Mouse (Mus musculus) kidney, embryonic 16.5 days (tissue): ENCODE data around the gene Zfp324. TPM values are rescaled to one million over a fixed set of nuclear protein-coding genes. Genes with fewer than 3 reads are reported as not detected.
"Not testable (repeated sequence)": the region's sequence is repeated elsewhere in the genome, so short reads cannot be mapped to it uniquely, and the experiment has no call there.

Experiments used
- ATAC-seq: fragments of 200-750 bp; cut with Nextera tagmentation; 2 replicates; pipeline ENCODE4 v1.8.0; 2017; ENCODE audit warnings: moderate TSS enrichment; ENCODE audit not compliant: low FRiP score, low TSS enrichment
- H3K27ac ChIP-seq: fragments of 300-500 bp; sonication (generic); 2 replicates; pipeline ENCODE4 v1.5.1; 2014; ENCODE audit warnings: low read length
- H3K27me3 ChIP-seq: fragments of 300-500 bp; sonication (generic); 2 replicates; pipeline ENCODE4 v1.6.1; 2014; ENCODE audit warnings: low read length, control low read depth, mixed read lengths; ENCODE audit not compliant: insufficient read depth
- H3K36me3 ChIP-seq: fragments of 300-500 bp; sonication (generic); 2 replicates; pipeline ENCODE4 v1.6.1; 2014; ENCODE audit warnings: low read length, control low read depth, mixed read lengths; ENCODE audit not compliant: insufficient read depth
- H3K4me1 ChIP-seq: fragments of 300-500 bp; sonication (generic); 2 replicates; pipeline ENCODE4 v1.6.1; 2014; ENCODE audit warnings: low read length, control low read depth, mixed read lengths; ENCODE audit not compliant: insufficient read depth
- H3K4me2 ChIP-seq: fragments of 300-500 bp; sonication (generic); replicated peaks from 2 replicates; pipeline ENCODE4 v1.6.1; 2014; ENCODE audit warnings: low read depth, low read length
- H3K4me3 ChIP-seq: fragments of 300-500 bp; sonication (generic); 2 replicates; pipeline ENCODE4 v1.5.1; 2014; ENCODE audit warnings: mild to moderate bottlenecking, low read length
- H3K9ac ChIP-seq: fragments of 300-500 bp; sonication (generic); replicated peaks from 2 replicates; pipeline ENCODE4 v1.6.1; 2014; ENCODE audit warnings: low read length
- H3K9me3 ChIP-seq: fragments of 300-500 bp; sonication (generic); 2 replicates; pipeline ENCODE4 v1.6.1; 2016; ENCODE audit warnings: low read length, control low read depth
- WGBS: fragments of 180-500 bp; shearing (Covaris S2); extraction: QIAGEN DNeasy Blood & Tissue Kit; methylation state at CpG from one replicate; pipeline ENCODE4 v1.1.7; 2014; 5-methylcytosine and 5-hydroxymethylcytosine counted together
- polyA plus RNA-seq: library from polyadenylated mRNA; unstranded; fragments of >200 nt; fragmentation: Nextera tagmentation; extraction: Ambion mirVana; gene quantifications from 2 replicates; pipeline ENCODE4 v1.2.1, GENCODE M21; 2015

The Zfp324 gene
- polyA plus RNA-seq, 1 experiment from 2014 or later = 12.1 TPM

DNA sequence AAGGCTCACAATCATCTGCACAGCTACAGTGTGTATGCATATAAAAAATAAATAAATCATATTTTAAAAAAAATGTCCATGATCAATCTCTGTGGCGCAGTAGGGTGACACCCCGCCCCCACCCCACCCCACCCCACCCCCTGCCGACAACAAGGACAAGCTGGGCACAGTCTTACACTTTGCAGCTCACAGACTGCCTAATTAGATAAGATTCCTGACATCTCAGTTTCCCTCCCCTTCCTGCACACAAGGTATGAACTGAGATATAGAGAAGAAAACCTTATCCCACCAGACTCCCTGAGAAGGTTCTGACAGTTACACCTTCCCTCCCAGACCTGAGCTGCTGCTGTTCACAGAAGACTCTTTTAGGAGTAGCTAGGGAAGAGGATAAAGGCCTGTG is 30.8 kb upstream of the Zfp324 start:
- H3K27ac ChIP-seq = no peak overlapping the region
- no peaks in the 10 kb centered on the region for H3K36me3 ChIP-seq
- H3K4me2 ChIP-seq = no peak overlapping the region
- H3K9ac ChIP-seq = no peak overlapping the region
- 75% methylated on average over 3 of the region's 3 CpGs for WGBS
- H3K4me3 ChIP-seq = no peak overlapping the region
- H3K9me3 ChIP-seq = no peaks in the 10 kb centered on the region
- H3K27me3 ChIP-seq = no peaks in the 10 kb centered on the region
- ATAC-seq = no peak
- no peaks in the 10 kb centered on the region for H3K4me1 ChIP-seq

DNA sequence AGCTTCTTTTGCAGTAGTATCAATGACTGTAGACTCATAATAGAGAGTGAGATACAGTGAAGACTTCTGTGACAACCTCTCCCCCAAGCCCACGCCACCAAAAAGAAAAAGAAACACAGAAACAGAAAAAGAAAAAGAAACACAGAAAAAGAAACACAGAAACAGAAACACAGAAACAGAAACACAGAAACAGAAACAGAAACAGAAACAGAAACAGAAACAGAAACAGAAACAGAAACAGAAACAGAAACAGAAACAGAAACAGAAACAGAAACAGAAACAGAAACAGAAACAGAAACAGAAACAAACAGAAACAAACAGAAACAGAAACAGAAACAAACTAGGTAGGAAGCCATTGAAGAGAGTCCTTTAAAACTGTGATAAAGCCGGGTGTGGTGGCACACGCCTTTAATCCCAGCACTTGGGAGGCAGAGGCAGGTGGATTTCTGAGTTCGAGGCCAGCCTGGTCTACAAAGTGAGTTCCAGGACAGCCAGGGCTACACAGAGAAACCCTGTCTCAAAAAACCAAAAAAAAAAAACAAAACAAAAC is 28.3 kb upstream of the Zfp324 start:
- ATAC-seq, H3K27ac ChIP-seq, H3K4me3 ChIP-seq, H3K9ac ChIP-seq, H3K27me3 ChIP-seq, H3K9me3 ChIP-seq, H3K4me2 ChIP-seq, H3K36me3 ChIP-seq, H3K4me1 ChIP-seq: not testable (repeated sequence)
- WGBS = 77% methylated on average over 3 of the region's 4 CpGs

DNA sequence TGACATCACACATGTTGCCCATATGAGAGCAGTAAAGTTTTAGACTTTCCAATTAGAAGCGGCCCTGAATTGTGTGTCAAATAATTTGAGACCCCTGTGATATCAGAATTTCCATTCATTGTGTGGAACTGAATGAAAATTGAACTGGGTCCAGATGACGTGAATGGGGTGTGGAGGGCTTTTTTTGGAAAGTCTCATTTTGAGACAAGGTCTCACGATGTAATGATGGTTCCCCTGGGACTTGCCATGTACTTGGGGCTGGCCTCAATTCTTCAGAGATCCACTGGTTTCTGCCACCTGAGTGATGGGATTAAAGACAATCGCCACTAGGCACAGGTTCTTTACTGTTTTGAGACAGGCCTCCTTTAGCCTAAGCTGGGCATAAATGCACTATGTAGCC is 25.0 kb upstream of the Zfp324 start:
- H3K9me3 ChIP-seq = no peaks in the 10 kb centered on the region
- H3K27me3 ChIP-seq = no peaks in the 10 kb centered on the region
- H3K27ac ChIP-seq = no peak overlapping the region
- no peak for ATAC-seq
- H3K36me3 ChIP-seq = no peaks in the 10 kb centered on the region
- no peak overlapping the region for H3K4me3 ChIP-seq
- no peak overlapping the region for H3K4me2 ChIP-seq
- WGBS = 84% methylated on average over 4 of the region's 4 CpGs
- H3K4me1 ChIP-seq = no peaks in the 10 kb centered on the region
- H3K9ac ChIP-seq = no peak overlapping the region

DNA sequence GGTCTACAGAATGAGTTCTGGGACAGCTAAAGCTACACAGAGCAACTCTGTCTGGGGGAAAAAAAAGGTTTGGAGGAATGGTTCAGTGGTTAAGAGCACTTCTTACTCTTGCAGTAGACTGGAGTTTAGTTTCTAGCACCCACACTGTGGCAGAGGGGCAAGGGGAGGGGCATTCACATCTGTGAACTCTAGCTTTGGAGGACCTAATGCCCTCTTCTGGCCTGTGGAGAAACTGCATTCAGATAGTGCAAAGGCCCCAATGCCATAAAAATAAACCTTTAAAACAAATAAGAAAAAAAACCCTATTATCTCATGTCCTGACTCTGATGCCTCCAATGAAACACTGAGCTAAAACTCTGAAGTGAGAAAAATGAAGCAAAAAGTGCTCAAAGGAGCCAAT is 22.1 kb upstream of the Zfp324 start:
- H3K4me1 ChIP-seq = no peaks in the 10 kb centered on the region
- H3K27ac ChIP-seq = no peak overlapping the region
- no peaks in the 10 kb centered on the region for H3K9me3 ChIP-seq
- no peaks in the 10 kb centered on the region for H3K36me3 ChIP-seq
- no peaks in the 10 kb centered on the region for H3K27me3 ChIP-seq
- H3K4me3 ChIP-seq = no peak overlapping the region
- no peak overlapping the region for H3K4me2 ChIP-seq
- ATAC-seq = no peak
- H3K9ac ChIP-seq = no peak overlapping the region

DNA sequence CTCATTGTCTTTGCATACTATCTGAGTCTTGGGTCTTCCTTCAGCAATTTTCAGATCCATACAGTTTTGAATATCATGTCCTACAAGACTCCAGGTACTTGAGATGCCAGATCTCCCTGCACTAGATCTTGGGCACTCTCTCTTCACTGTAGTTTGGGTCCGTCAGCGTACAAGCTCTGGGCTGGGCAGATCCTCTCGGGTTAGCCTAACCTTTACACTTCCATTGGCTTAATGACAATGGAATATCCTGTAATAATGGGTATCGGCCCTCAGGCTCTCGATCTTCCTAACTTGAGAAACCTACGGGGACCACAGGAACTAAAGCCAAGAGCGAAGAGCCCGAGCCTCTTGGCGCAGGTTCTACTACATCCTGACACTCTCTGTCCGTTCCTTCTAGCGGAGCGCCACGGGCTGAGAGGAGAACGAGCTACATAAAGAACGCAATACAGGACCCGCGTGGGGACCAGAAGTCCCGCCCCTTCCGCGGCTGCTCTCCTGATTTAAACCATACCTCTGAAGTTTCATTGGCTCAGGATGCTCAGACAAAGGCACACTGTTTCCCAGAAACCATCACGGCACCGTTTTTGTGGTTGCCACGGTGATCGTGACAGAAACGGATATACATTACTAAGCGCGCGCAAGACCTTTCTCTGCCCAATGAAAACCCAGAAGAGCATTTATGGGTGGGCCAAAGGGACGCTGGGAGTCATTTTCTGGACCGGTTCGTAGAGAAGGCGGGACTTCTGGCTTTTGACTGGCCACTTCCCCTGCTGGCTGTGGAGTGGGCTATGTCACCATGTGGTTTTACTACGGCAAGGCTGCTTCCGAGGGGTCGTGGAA is 16.4 kb upstream of the Zfp324 start:
- Histone ChIP-seq H3K4me2 (peak overlapping the region; percentile 94), H3K4me1 (peaks cover 9% of the 10 kb centered on the region), H3K9ac (peak overlapping the region; percentile 80), H3K27ac (peak overlapping the region; percentile 84), H3K9me3 (no peaks in the 10 kb centered on the region), H3K36me3 (no peaks in the 10 kb centered on the region), H3K27me3 (no peaks in the 10 kb centered on the region), H3K4me3 (peak overlapping the region; percentile 61)
- WGBS = 6% methylated on average over 35 of the region's 35 CpGs
- peak; percentile 98 for ATAC-seq

DNA sequence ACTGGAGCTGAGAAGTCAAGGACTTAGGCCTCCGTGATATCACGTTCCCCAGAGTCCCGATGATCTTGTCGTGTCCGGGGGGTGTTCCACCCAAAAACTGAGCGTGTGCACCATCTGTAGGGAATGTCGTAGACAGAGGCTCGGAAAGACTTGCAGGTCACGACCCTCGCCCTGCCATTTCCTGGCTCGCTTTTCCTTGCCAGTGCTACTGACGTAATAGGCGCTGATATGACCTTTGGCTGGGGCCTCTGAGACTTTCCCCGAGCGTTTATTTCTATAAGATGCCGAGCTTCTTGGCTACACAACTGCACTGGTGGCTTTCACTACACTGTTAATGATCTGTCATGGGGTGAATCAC is 15.8 kb upstream of the Zfp324 start:
- peak overlapping the region; percentile 61 for H3K4me3 ChIP-seq
- peak; percentile 5; the same call in 1 of the 2 replicates for ATAC-seq
- peak overlapping the region; percentile 84 for H3K27ac ChIP-seq
- no peaks in the 10 kb centered on the region for H3K27me3 ChIP-seq
- WGBS = 3% methylated on average over 16 of the region's 16 CpGs
- peak overlapping the region; percentile 80 for H3K9ac ChIP-seq
- H3K36me3 ChIP-seq = no peaks in the 10 kb centered on the region
- peak overlapping the region; percentile 94 for H3K4me2 ChIP-seq
- peaks cover 9% of the 10 kb centered on the region for H3K4me1 ChIP-seq
- H3K9me3 ChIP-seq = no peaks in the 10 kb centered on the region

DNA sequence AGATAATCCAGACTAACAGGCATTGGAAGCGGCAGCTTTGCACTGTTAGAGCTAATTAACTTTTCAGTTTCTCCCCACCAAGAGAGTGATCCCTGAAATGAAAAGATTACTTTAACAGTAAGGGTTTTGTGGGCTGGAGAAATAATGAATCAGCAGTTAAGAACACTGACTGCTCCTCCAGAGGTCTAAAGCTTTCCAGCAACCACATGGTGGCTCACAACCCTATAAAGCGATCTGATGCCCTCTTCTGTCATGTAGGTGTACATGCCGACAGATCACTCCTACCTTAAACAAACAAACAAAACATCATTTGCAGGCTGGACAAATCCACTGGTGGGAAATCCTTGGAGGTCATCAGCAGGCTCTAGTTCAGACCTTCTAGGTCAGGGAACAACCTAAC is 10.7 kb upstream of the Zfp324 start:
- no peaks in the 10 kb centered on the region for H3K9me3 ChIP-seq
- no peak overlapping the region for H3K4me2 ChIP-seq
- H3K27ac ChIP-seq = no peak overlapping the region
- 48% methylated on average over 3 of the region's 3 CpGs for WGBS
- no peak overlapping the region for H3K4me3 ChIP-seq
- H3K27me3 ChIP-seq = no peaks in the 10 kb centered on the region
- ATAC-seq = no peak
- peaks cover 8% of the 10 kb centered on the region for H3K4me1 ChIP-seq
- H3K9ac ChIP-seq = no peak overlapping the region
- no peaks in the 10 kb centered on the region for H3K36me3 ChIP-seq

DNA sequence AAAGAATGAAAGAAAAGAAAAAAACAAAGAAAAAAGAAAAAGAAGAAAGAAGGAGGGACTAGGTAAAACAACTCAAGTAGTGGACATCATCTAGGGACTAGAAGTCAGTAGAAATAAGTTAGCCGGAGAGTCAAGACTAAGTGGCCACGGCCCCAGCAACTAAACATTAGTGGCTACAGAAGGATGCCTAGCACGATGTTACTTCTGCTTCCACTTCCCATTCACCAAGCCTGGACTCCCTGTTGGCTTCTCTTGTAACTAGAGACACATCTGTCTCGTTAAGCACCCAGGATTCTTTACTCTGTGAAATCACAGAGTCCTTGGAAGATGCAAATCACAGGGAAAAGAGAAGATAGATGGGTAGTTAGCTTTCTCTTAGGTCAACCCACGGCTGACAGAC is 8.1 kb upstream of the Zfp324 start:
- Histone ChIP-seq H3K27me3 (no peaks in the 10 kb centered on the region), H3K4me2 (no peak overlapping the region), H3K9ac (no peak overlapping the region), H3K9me3 (no peaks in the 10 kb centered on the region), H3K27ac (no peak overlapping the region), H3K4me1 (no peaks in the 10 kb centered on the region), H3K36me3 (no peaks in the 10 kb centered on the region), H3K4me3 (no peak overlapping the region)
- 73% methylated on average over 5 of the region's 5 CpGs for WGBS
- no peak for ATAC-seq

DNA sequence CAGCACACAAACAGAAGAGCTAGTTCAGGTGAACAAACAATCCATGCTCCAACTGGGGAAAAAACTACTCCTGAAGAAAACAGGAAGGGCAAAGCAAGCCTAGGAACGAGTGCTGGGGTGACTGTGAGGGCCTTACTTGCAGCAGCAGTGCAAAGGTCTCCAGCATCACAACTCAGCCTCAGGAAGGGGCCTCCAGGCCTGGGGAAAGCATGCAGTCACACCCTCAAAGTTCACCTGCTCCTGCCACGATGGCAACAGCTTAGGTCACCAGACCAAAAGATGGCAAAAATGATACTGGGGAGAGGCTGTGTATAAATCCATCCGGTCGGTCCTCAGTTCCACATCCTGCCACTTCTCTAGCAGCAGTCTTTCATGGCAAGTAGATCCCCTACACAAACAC is 6.7 kb upstream of the Zfp324 start:
- H3K27me3 ChIP-seq = no peaks in the 10 kb centered on the region
- ATAC-seq = no peak
- H3K36me3 ChIP-seq = no peaks in the 10 kb centered on the region

DNA sequence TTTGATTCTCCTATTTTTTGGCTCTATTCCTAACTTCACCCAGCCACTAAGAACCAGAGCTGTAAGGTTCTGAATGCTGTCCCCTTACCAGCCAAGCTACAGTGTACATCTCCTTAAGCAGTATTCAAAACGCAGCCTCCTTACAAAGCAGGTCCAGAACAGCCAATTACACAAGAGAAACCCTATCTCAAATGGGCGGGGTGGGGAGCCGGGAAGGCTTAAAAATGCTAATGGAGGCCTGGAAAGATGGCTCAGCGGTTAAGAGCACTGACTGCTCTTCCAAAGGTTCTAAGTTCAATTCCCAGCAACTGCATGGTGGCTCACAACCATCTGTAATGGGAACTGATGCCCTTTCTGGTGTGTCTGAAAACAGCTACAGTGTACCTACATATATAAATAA is 5.9 kb upstream of the Zfp324 start:
- no peak for ATAC-seq
- Histone ChIP-seq H3K27ac (no peak overlapping the region), H3K4me2 (no peak overlapping the region), H3K9ac (no peak overlapping the region), H3K4me3 (no peak overlapping the region), H3K27me3 (no peaks in the 10 kb centered on the region), H3K9me3 (no peaks in the 10 kb centered on the region), H3K4me1 (0 out of 2 replicates have a peak, but pooled peaks cover under 1% of the 10 kb centered on the region), H3K36me3 (no peaks in the 10 kb centered on the region)
- WGBS = 28% methylated on average over 4 of the region's 4 CpGs

More for the DNA sequence above, 6.7 kb upstream of the Zfp324 start:
- WGBS = 79% methylated on average over 4 of the region's 4 CpGs
- Histone ChIP-seq H3K4me3 (no peak overlapping the region), H3K4me1 (no peaks in the 10 kb centered on the region), H3K9ac (no peak overlapping the region), H3K9me3 (no peaks in the 10 kb centered on the region), H3K4me2 (no peak overlapping the region), H3K27ac (no peak overlapping the region)
